Mouse (Mus musculus) midbrain, postnatal 0 days (tissue): ENCODE measurements around the gene Dlx1. TPM values are rescaled to one million over a fixed set of nuclear protein-coding genes. Genes with fewer than 3 reads are reported as not detected.

ENCODE experiments used
- ATAC-seq: fragments of 200-750 bp; cut with Nextera tagmentation; 2 replicates; pipeline ENCODE4 v1.8.0; 2017; ENCODE audit warnings: moderate number of reproducible peaks, mild to moderate bottlenecking, moderate TSS enrichment, moderate library complexity; ENCODE audit not compliant: low FRiP score
- DNase-seq: peaks from one replicate; pipeline ENCODE4 v3.0.0-alpha.2; 2015; ENCODE audit warnings: low spot score
- H3K27ac ChIP-seq: fragments of 300-500 bp; sonication (generic); 2 replicates; pipeline ENCODE4 v1.5.1; 2014; ENCODE audit warnings: low read depth, mild to moderate bottlenecking, low read length, mixed read lengths
- H3K27me3 ChIP-seq: fragments of 300-500 bp; sonication (generic); 2 replicates; pipeline ENCODE4 v1.6.1; 2014; ENCODE audit warnings: low read length, control low read depth, mixed read lengths; ENCODE audit not compliant: insufficient read depth
- H3K36me3 ChIP-seq: fragments of 300-500 bp; sonication (generic); 2 replicates; pipeline ENCODE4 v1.6.1; 2014; ENCODE audit warnings: low read length, control low read depth, mixed read lengths; ENCODE audit not compliant: insufficient read depth
- H3K4me1 ChIP-seq: fragments of 300-500 bp; sonication (generic); 2 replicates; pipeline ENCODE4 v1.6.1; 2014; ENCODE audit warnings: mild to moderate bottlenecking, control low read depth, antibody characterized with exemption, low read length, mixed read lengths; ENCODE audit not compliant: insufficient read depth
- H3K4me2 ChIP-seq: fragments of 300-500 bp; sonication (generic); 2 replicates; pipeline ENCODE4 v1.6.1; 2014; ENCODE audit warnings: low read depth, mild to moderate bottlenecking, low read length, mixed read lengths; ENCODE audit not compliant: poor library complexity, severe bottlenecking
- H3K4me3 ChIP-seq: fragments of 300-500 bp; sonication (generic); 2 replicates; pipeline ENCODE4 v1.5.1; 2014; ENCODE audit warnings: low read depth, mild to moderate bottlenecking, low read length, moderate library complexity
- H3K9ac ChIP-seq: fragments of 300-500 bp; sonication (generic); replicated peaks from 2 replicates; pipeline ENCODE4 v1.6.1; 2014; ENCODE audit warnings: mild to moderate bottlenecking, low read length, moderate library complexity, mixed read lengths; ENCODE audit not compliant: poor library complexity, severe bottlenecking
- H3K9me3 ChIP-seq: fragments of 300-500 bp; sonication (generic); 2 replicates; pipeline ENCODE4 v1.6.1; 2016; ENCODE audit warnings: low read length, control low read depth
- CTCF ChIP-seq: IDR thresholded peaks from 2 replicates; pipeline ENCODE4 v1.5.1; 2016; ENCODE audit warnings: antibody characterized with exemption, mild to moderate bottlenecking
- WGBS: fragments of 180-500 bp; shearing (Covaris S2); extraction: QIAGEN DNeasy Blood & Tissue Kit; methylation state at CpG from one replicate; pipeline ENCODE4 v1.1.7; 2014; 5-methylcytosine and 5-hydroxymethylcytosine counted together
- polyA plus RNA-seq: library from polyadenylated mRNA; unstranded; fragments of >200 nt; fragmentation: Nextera tagmentation; extraction: Ambion mirVana; gene quantifications from 2 replicates; pipeline ENCODE4 v1.2.1, GENCODE M21; 2015
- total RNA-seq: library from RNA; depleted of rRNA; stranded (reverse); fragments of >200 nt; gene quantifications from 2 replicates; pipeline ENCODE4 v1.2.3, GENCODE M21; 2014; rRNA removed

Dlx1 gene
- total RNA-seq, result 2.8 and 8.8 TPM in 2 replicates
- polyA plus RNA-seq, result 10.5 and 25.5 TPM in 2 replicates

DNA sequence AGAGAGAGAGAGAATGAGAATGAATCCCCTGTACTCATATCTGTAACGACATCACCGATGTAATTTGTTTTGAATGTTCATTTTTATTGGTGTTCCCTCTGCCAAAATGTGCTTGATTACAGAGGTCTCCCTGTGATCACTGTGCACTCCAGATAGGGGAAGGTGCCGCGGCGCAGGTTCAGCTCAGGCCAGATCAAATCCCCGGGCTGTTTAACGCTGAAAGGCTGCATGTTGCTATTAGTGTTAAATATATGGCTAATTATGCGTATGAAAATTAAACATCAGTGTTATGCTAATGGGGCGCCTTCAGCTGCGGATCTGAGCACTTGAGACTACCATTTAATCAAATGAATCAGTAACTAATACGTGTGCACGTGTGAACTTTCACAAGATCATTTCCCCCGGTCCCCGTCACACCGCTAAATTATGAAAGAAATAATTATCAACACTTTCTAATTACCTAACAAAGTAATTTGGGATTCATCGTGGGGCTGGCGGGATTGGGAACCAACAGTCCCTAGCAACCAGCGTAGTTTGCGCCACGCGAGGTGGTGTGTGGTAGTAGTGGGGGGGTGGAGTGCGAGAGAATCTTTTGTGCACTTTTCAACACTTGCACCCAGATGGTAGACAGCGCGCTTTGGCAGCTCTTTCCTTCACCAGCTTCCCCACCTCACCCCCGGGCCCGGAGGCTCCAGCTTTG is at the start of gene Dlx1:
Gene Dlx1, plus strand, starts transcription at position 100 of the 700 bp plus-strand sequence.
- no peak for TF ChIP-seq CTCF
- Histone ChIP-seq H3K36me3 (no peaks in the 10 kb centered on the region), H3K4me2 (peak within 1 kb of the TSS; percentile 44; the same call in 1 of the 2 replicates), H3K27me3 (peaks cover 87% of the 10 kb centered on the region), H3K27ac (no peak within 1 kb of the TSS), H3K4me1 (0 out of 2 replicates have a peak, but pooled peaks cover 5% of the 10 kb centered on the region), H3K9ac (no peak within 1 kb of the TSS), H3K4me3 (peak within 1 kb of the TSS; percentile 23; the same call in 1 of the 2 replicates), H3K9me3 (no peaks in the 10 kb centered on the region)
- DNase-seq, result no peak
- no peak for ATAC-seq
- WGBS, result 2% methylated on average over 26 of the region's 26 CpGs

DNA sequence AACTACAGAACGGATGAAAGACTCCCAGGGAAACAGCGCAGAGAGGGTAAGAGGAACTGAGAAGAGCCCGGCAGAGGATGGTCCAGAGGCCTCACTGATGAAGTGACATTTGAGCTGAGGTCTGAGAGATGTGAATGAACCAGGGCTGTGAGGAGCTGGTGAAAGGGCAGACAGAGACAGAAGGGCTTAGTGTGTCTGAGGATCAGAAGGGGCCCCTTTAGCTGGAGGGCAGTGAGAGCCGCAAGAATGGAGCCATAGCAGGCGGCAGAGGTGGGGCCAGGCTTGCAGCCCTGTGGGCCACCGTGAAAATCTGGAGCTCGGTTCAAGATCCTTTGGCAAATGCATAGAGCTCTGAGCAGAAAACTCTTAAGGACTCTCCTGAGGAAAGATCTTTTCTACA is 48.0 kb upstream of the Dlx1 start:
- H3K4me3 ChIP-seq, result no peak overlapping the region
- no peaks in the 10 kb centered on the region for H3K36me3 ChIP-seq
- no peak overlapping the region for H3K27ac ChIP-seq
- no peaks in the 10 kb centered on the region for H3K27me3 ChIP-seq
- no peak overlapping the region for H3K4me2 ChIP-seq
- H3K9me3 ChIP-seq, result no peaks in the 10 kb centered on the region
- TF ChIP-seq CTCF, result no peak
- no peaks in the 10 kb centered on the region for H3K4me1 ChIP-seq
- no peak overlapping the region for H3K9ac ChIP-seq
- DNase-seq (no peak), ATAC-seq (no peak)
- 16% methylated on average over 7 of the region's 7 CpGs for WGBS

DNA sequence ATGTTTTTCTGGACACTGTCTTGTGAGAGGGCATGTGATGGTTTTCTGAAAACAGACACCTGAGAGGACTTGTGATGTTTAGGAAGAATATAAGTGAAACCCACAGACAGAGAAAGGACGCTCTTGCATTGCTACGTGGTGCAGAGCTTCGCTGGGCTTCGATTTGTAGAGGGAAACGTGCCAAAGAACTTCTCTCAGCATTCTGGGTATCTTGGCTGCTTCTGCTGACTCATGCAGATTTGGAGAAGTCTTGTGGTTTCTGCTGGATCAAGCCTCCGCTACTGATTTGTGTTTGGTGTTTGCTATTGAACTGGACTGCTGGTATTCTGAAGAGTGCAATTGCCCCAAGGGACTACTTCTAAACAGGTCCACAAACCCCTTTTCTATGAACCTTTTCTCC is 46.1 kb upstream of the Dlx1 start:
- Histone ChIP-seq H3K9me3 (no peaks in the 10 kb centered on the region), H3K27ac (no peak overlapping the region), H3K4me1 (no peaks in the 10 kb centered on the region), H3K4me3 (no peak overlapping the region), H3K9ac (no peak overlapping the region), H3K27me3 (no peaks in the 10 kb centered on the region), H3K36me3 (no peaks in the 10 kb centered on the region), H3K4me2 (no peak overlapping the region)
- WGBS, result 83% methylated on average over 6 of the region's 6 CpGs
- ATAC-seq (no peak), DNase-seq (no peak)
- no peak for TF ChIP-seq CTCF

DNA sequence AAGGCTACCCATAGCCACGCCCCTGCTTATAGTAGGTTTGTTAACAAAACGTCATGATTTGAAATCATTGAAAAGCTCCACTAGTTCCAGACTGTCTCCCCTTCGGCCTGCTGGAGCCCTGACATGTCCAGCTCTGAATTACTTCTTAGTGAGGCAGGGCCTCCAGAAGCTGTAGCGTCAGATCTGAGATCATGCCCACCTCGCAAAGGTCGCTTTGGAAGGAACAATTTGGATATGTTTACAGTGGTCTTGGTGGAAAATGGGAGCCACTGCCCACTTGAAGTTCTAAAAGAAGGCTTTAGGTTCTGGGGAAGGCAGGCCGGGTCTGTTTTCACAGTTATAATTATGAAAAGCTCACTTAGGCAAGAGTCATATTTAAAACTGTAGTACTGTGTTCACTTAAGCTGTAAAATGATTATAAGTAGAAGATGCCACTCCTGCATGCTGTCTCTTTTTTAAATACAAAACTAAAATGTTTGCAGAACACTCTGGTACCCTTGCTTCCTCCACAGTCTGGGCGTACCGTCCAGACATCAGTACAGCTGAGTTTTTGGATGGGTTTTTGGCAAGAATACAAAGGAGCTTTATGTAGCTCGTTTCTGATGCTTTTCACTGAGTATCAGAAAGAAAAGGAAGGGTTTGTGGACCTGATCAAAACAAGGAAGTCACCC is 44.7 kb upstream of the Dlx1 start:
- Histone ChIP-seq H3K4me3 (no peak overlapping the region), H3K27me3 (no peaks in the 10 kb centered on the region), H3K4me1 (no peaks in the 10 kb centered on the region), H3K36me3 (no peaks in the 10 kb centered on the region), H3K4me2 (no peak overlapping the region), H3K27ac (no peak overlapping the region), H3K9me3 (no peaks in the 10 kb centered on the region), H3K9ac (no peak overlapping the region)
- no peak for ATAC-seq
- WGBS, result 68% methylated on average over 10 of the region's 10 CpGs
- DNase-seq, result no peak
- TF ChIP-seq CTCF, result no peak

DNA sequence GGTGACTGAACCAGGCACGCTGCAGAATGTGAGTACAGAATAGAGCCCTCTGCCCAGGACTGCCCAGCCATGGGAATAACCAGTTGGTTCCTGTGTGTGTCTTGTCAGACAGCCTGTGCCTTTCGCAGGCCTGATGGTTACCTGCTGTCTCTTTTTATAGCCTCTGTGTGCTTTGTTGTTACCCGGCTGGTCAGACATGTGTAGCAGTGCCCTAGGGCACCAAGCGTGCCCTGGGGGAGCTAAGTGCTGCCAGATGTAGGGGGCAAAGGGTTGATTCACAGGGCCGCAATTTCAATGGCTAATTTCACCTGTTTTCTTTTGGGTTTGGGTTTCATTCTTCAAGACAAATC is 44.2 kb upstream of the Dlx1 start:
- TF ChIP-seq CTCF, result no peak
- H3K27me3 ChIP-seq, result no peaks in the 10 kb centered on the region
- H3K9me3 ChIP-seq, result no peaks in the 10 kb centered on the region
- no peaks in the 10 kb centered on the region for H3K4me1 ChIP-seq
- peak; percentile 9 for DNase-seq
- no peaks in the 10 kb centered on the region for H3K36me3 ChIP-seq
- no peak overlapping the region for H3K27ac ChIP-seq
- 49% methylated on average over 5 of the region's 5 CpGs for WGBS
- no peak overlapping the region for H3K9ac ChIP-seq
- H3K4me3 ChIP-seq, result no peak overlapping the region
- no peak overlapping the region for H3K4me2 ChIP-seq
- ATAC-seq, result no peak

DNA sequence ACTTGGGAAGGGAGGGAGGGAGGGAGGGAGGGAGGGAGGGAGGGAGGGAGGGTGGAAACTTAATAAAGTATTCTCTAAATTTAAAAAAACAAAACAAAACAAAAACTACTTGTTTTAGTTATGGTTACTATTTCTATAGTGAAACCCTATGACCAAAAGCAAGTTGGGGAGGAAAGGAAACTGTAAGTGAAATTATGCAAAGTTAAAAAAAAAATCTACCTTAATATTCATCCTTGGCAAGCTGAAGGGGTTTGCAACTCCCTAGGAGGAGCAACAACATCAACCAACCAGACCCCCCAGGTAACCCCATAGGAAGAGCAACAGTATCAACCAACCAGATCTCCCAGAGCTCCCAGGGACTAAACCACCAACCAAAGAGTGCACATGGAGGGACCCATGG is 36.6 kb upstream of the Dlx1 start:
- ATAC-seq (no peak), DNase-seq (no peak)
- Histone ChIP-seq H3K36me3 (no peaks in the 10 kb centered on the region), H3K9ac (no peak overlapping the region), H3K4me3 (no peak overlapping the region), H3K4me1 (peaks cover 5% of the 10 kb centered on the region), H3K27me3 (no peaks in the 10 kb centered on the region), H3K9me3 (no peaks in the 10 kb centered on the region), H3K4me2 (no peak overlapping the region), H3K27ac (no peak overlapping the region)
- TF ChIP-seq CTCF, result no peak
